Comparison of ENCODE assay signal across 18 mouse cellular contexts in the genomic region with DNA sequence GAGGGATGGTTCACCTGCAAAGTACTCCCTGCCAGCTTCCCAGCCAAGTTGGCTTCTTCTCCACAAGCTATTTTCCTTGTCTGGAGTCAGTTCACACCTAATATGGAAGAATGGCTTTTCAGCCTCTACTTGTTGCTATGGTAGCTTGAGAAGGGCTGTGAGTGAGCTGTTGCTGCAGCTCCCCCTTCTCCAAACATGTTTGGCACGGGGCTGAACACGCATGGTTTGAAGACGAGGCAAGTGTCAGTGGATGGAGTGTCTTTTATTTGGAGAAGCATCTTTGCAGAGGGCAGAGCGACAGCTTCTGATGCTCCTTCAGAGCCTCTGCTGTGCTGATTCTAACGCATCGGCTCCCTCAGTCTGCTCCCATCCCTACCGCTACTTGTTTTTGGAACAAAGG. TPM values are rescaled to one million over a fixed set of nuclear protein-coding genes. Genes with fewer than 3 reads are reported as not detected.
DNase-seq lines count a peak whose midpoint lies in the region; ATAC-seq and TF ChIP-seq lines count a peak whose summit lies in the region.
"Had no signal": no experiment of that assay in that cellular context is flagged by ENCODE, and none has a peak within 500 bp of the region (broad histone marks: within the 10 kb centered on the region; RNA-seq: fewer than 3 reads in every experiment).

No protein-coding gene starts in this region.

- no peak for DNase-seq in forebrain, embryonic 10.5 days (ENCODE audit: extremely low spot score, low spot score)
- DNase-seq in right cerebral cortex, adult 2 months (ENCODE audit: low spot score in 2 of 2), result peak; percentile 23 to 28
- no peak for DNase-seq in right cerebral cortex, adult 18-20 months
- peak; percentile 32 to 55 for DNase-seq in layer of hippocampus, adult 2 months (ENCODE audit: low spot score in 2 of 2)
- peak; percentile 36 for DNase-seq in telencephalon, adult 2 months (ENCODE audit: low read depth, low spot score)
- DNase-seq in cerebellum, postnatal 4 days (ENCODE audit: low spot score in 2 of 2), result no peak
- DNase-seq in kidney, adult 18-20 months, result no peak
- DNase-seq: adrenal gland, adult 8-10 months; gastrocnemius, postnatal 10 days; kidney, adult 11 months; kidney, postnatal 25 days; lung, postnatal 10 days had no signal

- no peaks in the 10 kb centered on the region for H3K36me3 ChIP-seq in forebrain, embryonic 15.5 days
- H3K36me3 ChIP-seq in forebrain, embryonic 10.5 days (replicated peaks), result no peaks in the 10 kb centered on the region
- H3K36me3 ChIP-seq: hindbrain, embryonic 15.5 days; limb, embryonic 12.5 days; neural tube, embryonic 12.5 days had no signal

- peak; percentile 38; the same call in 1 of the 2 replicates for ATAC-seq in forebrain, embryonic 15.5 days (replicated peaks)

- no peaks in the 10 kb centered on the region for H3K9me3 ChIP-seq in forebrain, embryonic 15.5 days
- H3K9me3 ChIP-seq in forebrain, embryonic 10.5 days, result no peaks in the 10 kb centered on the region
- H3K9me3 ChIP-seq: hindbrain, embryonic 15.5 days; limb, embryonic 12.5 days; neural tube, embryonic 12.5 days had no signal

- no peak overlapping the region for H3K9ac ChIP-seq in forebrain, embryonic 15.5 days (replicated peaks)
- H3K9ac ChIP-seq: hindbrain, embryonic 15.5 days; limb, embryonic 12.5 days; liver, embryonic 14.5 days; neural tube, embryonic 12.5 days had no signal

- TF ChIP-seq CTCF in layer of hippocampus, adult 2 months (conservative IDR thresholded peaks at IDR 0.05), result no peak

- WGBS in forebrain, embryonic 15.5 days, result 69% methylated on average over 7 of the region's 7 CpGs
- WGBS in forebrain, embryonic 10.5 days, result 87% methylated on average over 7 of the region's 7 CpGs

- H3K27ac ChIP-seq in forebrain, embryonic 15.5 days (replicated peaks), result peak overlapping the region; percentile 83
- no peak overlapping the region for H3K27ac ChIP-seq in forebrain, embryonic 10.5 days
- peak overlapping the region; percentile 91 for H3K27ac ChIP-seq in layer of hippocampus, adult 2 months
- H3K27ac ChIP-seq: hindbrain, embryonic 15.5 days; limb, embryonic 12.5 days; liver, embryonic 14.5 days; neural tube, embryonic 12.5 days had no signal

- H3K4me2 ChIP-seq in forebrain, embryonic 15.5 days (replicated peaks), result no peak overlapping the region
- H3K4me2 ChIP-seq: hindbrain, embryonic 15.5 days; limb, embryonic 12.5 days; neural tube, embryonic 12.5 days had no signal

- no peaks in the 10 kb centered on the region for H3K27me3 ChIP-seq in forebrain, embryonic 15.5 days
- H3K27me3 ChIP-seq in forebrain, embryonic 10.5 days (ENCODE audit: poor library complexity, severe bottlenecking), result no peaks in the 10 kb centered on the region
- H3K27me3 ChIP-seq: hindbrain, embryonic 15.5 days; limb, embryonic 12.5 days; neural tube, embryonic 12.5 days had no signal

- H3K4me1 ChIP-seq in forebrain, embryonic 15.5 days, result peaks cover 12% of the 10 kb centered on the region
- H3K4me1 ChIP-seq in forebrain, embryonic 10.5 days, result no peaks in the 10 kb centered on the region
- H3K4me1 ChIP-seq: hindbrain, embryonic 15.5 days; limb, embryonic 12.5 days; neural tube, embryonic 12.5 days had no signal

- H3K4me3 ChIP-seq in forebrain, embryonic 15.5 days, result no peak overlapping the region
- no peak overlapping the region for H3K4me3 ChIP-seq in forebrain, embryonic 10.5 days
- H3K4me3 ChIP-seq in layer of hippocampus, adult 2 months, result 0 out of 2 replicates have a peak overlapping the region, but pooled peaks have one; percentile 13
- H3K4me3 ChIP-seq: hindbrain, embryonic 15.5 days; limb, embryonic 12.5 days; neural tube, embryonic 12.5 days had no signal

RNA-seq across cellular contexts. Expression of a gene that starts 41.3 kb away (rescaled TPM):
- polyA plus RNA-seq in forebrain, embryonic 15.5 days (2015; fragmentation: Nextera tagmentation; extraction: Ambion mirVana), result 152 and 174 TPM in 2 replicates
- 26.0 and 26.4 TPM in 2 replicates for polyA plus RNA-seq in forebrain, embryonic 10.5 days (2016; fragmentation: Nextera tagmentation; extraction: Ambion mirVana)
- 100 to 1,000 TPM; 155 to 170 TPM for total RNA-seq in layer of hippocampus, adult 2 months (2021)
- total RNA-seq: megakaryocyte-erythroid progenitor cell, adult 5-6 weeks had no signal

Comparison
In these comparisons a context has a peak if more than half of its experiments do, and no peak if none do; other contexts are left out.
1. DNase-seq: peak in right cerebral cortex, adult 2 months (2 of 2), layer of hippocampus, adult 2 months (2 of 2) and telencephalon, adult 2 months (single experiment); none in forebrain, embryonic 10.5 days (single experiment), right cerebral cortex, adult 18-20 months (single experiment), cerebellum, postnatal 4 days (0 of 2) and kidney, adult 18-20 months (single experiment).